Mouse (Mus musculus) testis, adult 2 months (tissue): ENCODE results near the gene Epb41.

Experiments used
- CTCF ChIP-seq: fragments of 200-500 bp; IDR thresholded peaks from 2 replicates; pipeline ENCODE4 v1.5.1; 2012; ENCODE audit warnings: low read depth, mild to moderate bottlenecking, inconsistent platforms, low read length, moderate library complexity; ENCODE audit not compliant: control insufficient read depth, insufficient read depth, insufficient replicate concordance
- POLR2A ChIP-seq: fragments of 200-500 bp; IDR thresholded peaks from 2 replicates; pipeline ENCODE4 v1.6.1; 2012; ENCODE audit warnings: low read depth, mild to moderate bottlenecking, inconsistent platforms, low read length, moderate library complexity; ENCODE audit not compliant: control insufficient read depth

GRCm38 (mm10) chr4:131913526-131913925 is 161.6 kb downstream of the Epb41 start:
- TF ChIP-seq CTCF (no peak), POLR2A (no peak)
